Mouse (Mus musculus) kidney, adult 2 months (tissue): ENCODE measurements at regions not wholly inside any gene's neighbourhood (a gene's known extent, or its start where the extent isn't known, plus 50 kb on each side); places are given as distances from the start of the nearest gene placed in this dataset.

ENCODE experiments used
- CTCF ChIP-seq: fragments of 200-500 bp; conservative IDR thresholded peaks from 2 replicates; pipeline ENCODE4 v1.5.1; 2011; ENCODE audit warnings: low read depth, mild to moderate bottlenecking, control low read depth, low read length, moderate library complexity, mixed read lengths; ENCODE audit not compliant: insufficient read depth, insufficient read length
- POLR2A ChIP-seq: fragments of 200-500 bp; IDR thresholded peaks from one replicate; pipeline ENCODE4 v1.6.1; 2011; ENCODE audit warnings: low read depth, low read length, control low read depth

GRCm38 (mm10) chr13:53535781-53536425, 63.0 kb upstream of the Msx2 start:
- no peak for TF ChIP-seq CTCF
- no peak for TF ChIP-seq POLR2A
